Mouse (Mus musculus): ENCODE measurements around the gene Sugct. TPM values are rescaled to one million over a fixed set of nuclear protein-coding genes. Genes with fewer than 3 reads are reported as not detected.

The Sugct gene
- 0.99 TPM for polyA plus RNA-seq (2017; shearing (Covaris generic))

GRCm38 (mm10) chr13:17694911-17695699 is at the start of gene Sugct, which contains the start of gene Mplkip:
Gene Sugct, minus strand, starts transcription at chr13:17695553.
Gene Mplkip, plus strand, starts transcription at chr13:17695192.

Other genes with a start within 250 kb of the Sugct start
- 46.3 TPM for gene Mplkip, start 361 bp downstream of the Sugct start, polyA plus RNA-seq (2017; shearing (Covaris generic))
- 10.4 TPM for gene Cdk13, start 109.5 kb upstream of the Sugct start, polyA plus RNA-seq (2017; shearing (Covaris generic))
- 9.8 TPM for gene Rala, start 248.7 kb upstream of the Sugct start, polyA plus RNA-seq (2017; shearing (Covaris generic))